Mouse (Mus musculus): ENCODE results near the gene Stk4.

The Stk4 gene

DNA sequence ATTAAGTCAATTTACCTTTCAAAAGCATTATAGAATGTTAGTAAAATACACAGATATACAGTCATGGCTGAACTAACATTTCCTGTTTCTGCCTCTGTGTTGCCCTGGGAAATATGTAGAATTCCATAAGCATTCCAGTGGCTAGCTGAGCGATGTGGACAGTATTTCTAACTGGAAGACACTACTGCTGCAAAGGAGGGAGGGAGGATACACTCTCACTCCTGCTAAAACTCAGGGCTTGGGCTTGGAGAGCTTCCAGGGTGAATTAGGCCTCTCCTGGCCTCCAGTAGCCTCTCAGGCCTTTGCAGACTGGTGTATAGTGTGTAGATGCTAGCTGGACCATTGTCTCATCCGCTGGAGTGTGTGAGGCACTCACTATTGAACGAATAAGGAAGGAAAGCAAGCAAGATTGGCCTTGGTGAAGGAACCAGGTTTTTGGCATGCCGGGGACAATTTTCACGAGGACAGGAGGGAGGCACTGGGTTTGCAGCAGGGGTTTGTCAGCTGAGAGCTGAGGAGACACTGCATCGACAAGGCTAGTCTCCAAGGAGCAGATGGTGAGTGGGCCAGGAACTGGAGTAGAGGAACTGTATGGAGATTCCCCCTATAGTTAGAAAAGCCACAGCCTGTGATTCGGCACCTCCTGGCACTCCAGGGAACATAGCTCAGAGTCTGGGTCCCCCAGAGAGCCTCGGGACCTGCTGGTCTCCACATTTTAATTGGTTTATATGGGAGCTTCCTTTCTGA lies 104.7 kb downstream of the Stk4 start:
- no peak for DNase-seq (ENCODE audit: low spot score)

DNA sequence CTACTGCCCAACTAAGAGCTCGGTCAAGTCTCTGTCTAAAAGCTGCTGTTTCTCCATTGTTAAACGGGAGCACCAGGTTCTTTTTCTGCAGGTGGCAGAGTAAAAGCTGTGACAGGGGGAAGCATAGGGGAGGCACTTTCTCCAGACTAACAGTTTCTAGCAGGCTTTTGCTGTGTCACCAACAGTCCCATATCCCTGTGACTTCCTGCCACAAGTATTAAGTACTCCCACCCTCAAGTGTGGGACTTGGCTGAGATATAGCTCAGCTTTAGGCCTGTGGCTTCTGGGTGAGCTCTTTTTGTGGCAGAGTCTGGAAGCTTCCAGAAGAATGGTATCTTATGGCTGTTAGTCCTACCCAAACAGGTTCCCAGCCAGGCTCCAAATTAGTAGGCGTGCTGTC lies 105.7 kb downstream of the Stk4 start:
- DNase-seq (ENCODE audit: low spot score), result no peak

DNA sequence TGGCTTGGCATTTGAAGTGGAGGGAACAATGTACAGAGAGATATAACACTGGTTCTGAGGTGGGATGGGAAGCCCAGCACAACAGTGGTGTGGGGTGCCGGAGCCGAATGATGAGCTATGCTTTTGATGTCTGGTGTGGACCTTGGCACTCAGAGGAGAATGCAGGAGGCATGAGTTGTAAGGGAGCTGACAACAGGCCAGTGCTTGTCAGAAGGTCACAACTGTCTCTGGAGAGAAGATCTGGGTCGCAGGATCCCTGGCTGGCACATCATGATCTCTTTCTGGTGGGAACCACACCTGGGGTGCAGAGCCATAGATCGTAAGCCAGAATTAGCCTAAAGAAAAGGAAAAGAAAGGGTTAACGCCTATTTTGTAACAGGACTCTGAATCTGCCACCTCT lies 107.7 kb downstream of the Stk4 start:
- no peak for DNase-seq (ENCODE audit: low spot score)

DNA sequence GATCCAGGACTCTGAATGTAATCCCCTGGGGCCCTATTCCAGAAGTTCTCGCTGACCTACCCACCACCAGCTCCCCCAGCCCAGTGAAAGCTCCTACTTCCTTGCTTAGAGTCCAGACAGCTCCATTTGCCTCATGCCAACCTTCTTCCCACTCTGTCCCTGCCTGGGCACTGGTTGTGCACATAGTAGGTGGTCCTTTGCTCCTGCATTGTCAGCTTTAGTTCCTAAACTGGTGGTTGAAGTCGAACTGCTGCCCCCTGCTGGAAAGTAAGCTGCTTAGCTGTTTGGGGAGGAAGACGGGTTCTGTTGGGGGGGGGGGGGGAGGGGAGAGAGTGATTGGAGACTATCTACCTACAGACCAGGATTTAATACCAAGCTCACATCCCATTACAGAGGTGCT lies 110.0 kb downstream of the Stk4 start:
- DNase-seq (ENCODE audit: low spot score), result no peak

DNA sequence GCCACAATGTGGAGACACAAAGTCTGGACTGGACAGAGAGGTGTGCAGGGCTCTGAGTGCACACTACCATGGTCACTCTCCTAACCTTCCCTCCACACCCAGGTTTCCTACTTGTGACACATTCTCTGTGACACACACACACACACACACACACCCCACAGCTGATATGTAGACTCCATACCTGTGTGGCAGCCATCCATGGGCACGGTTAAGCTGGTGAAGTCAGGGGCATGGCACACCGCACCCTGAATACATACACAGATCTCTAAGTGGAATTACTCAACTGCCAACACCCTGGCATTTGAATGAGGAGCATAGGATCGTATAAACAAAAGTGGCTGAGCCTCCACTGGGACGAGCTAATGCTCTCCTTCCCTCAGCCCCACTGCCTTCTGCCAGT lies 110.6 kb downstream of the Stk4 start:
- no peak for DNase-seq (ENCODE audit: low spot score)

DNA sequence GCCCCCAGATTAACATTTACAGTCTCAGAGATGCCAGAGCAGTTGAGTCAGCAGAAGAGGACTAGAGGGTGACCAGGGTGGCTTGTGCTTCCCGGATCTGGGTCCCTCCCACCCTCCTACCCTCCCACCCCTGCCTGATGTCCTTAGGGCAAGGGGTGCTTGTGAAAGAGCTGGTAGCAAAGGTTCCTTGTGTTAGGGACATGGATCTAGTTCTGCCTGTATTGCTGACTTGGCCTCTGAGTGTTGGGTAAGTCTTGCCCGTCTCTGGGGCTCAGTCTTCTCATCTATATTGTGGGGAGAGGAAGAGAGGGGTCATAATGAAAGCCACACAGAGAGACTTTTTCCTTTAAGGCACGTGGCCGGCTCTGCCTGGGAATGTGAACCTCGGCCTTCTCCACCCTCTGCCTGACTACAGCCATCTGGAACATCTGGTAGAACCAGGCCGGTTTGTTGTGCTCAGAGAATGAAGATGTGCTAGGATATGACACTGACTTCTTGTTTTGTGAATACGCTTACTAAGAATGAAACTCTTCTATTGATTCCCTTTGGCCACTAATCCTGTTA lies 112.7 kb downstream of the Stk4 start, which contains the start of gene Wfdc5:
TSS of gene Wfdc5 (minus strand) at position 51 of the 564 bp plus-strand sequence.
- DNase-seq (ENCODE audit: low spot score), result no peak

DNA sequence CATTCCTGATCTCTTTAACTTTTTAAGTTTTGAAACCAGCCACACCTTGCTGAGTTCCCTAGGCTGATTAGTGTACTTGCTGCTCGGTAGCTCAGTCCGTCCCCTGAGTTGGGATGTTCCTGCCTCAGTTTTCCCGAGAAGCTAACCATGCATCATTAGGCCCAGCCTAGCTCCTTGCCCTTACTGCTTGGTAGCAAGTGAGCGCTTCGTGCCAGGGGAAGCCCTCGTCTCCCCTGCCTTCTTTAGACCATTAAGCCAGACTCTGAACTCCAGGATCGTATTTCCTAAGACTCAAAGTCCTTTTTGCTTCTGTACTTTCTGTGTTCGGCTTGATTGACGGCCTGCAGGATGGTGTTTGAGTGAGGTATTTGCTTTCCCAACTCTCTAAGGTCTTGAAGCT lies 113.2 kb downstream of the Stk4 start:
- no peak for DNase-seq (ENCODE audit: low spot score)

DNA sequence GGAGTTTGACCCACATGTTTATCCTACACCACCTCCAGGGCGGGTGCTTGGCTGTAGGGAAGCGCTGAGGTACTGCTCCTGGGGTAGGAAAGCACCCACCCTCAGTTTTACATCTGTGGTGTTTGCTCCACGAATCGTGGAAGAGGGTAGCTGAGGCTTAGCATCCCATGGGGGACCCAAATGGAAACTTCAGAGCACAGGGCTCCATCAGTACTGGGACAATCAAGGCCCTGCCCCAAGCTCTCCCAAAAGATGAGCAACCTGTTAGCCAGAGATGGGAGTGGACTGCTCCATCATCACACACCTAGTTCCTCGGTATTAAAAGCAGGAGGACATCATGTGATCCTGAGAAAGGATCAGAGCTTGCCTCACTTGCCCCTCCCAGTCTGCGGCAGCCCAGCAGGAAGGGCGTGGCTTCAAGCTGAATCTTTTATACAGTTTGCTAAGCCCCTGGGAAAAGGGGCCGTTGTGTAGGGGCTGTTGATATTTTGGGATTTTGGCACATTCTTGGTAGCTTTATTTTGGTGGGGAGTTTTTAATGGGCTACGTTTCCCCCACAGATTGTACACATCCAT lies 114.1 kb downstream of the Stk4 start:
- DNase-seq (ENCODE audit: low spot score), result no peak

DNA sequence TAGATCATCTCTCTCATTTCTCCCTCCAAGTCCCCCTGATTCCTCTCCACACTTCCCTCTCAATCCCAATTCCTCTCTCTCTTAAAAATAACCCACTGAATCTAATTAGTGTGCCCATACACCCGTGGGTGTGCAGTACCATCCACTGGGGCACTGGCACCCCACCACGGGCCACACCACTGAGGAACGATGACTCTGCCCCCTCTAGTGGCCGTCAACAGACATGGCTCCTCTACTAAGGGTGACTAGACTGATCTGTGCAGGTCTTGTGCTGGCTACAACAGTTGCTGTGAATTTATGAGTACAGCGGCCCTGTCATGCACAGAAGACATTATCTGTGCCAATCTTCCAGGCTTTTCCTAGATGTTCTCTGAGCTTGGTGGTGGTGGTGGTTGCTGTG lies 118.6 kb downstream of the Stk4 start:
- DNase-seq (ENCODE audit: low spot score), result no peak

DNA sequence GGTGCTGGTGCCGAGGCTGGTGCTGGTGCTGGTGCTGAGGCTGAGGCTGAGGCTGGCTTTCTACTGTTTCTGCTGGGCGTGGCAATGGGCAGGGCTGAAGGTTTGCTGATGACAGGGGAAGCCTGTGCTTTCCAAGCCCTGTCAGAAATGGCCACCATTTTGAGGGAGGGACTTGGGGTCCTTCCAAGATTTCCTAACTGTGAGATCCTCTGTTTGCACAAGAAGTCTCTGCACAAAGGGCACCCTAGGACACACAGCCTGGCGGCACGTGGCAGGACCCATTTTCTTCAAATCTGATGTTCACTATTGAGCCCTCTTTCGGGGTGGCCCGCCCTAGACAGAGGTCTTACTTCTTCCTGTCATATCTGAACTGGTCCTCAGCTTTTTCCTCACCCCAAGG lies 120.5 kb downstream of the Stk4 start, which contains the start of gene Wfdc12:
TSS of gene Wfdc12 (minus strand) at position 33 of the 400 bp plus-strand sequence.
- no peak for DNase-seq (ENCODE audit: low spot score)

DNA sequence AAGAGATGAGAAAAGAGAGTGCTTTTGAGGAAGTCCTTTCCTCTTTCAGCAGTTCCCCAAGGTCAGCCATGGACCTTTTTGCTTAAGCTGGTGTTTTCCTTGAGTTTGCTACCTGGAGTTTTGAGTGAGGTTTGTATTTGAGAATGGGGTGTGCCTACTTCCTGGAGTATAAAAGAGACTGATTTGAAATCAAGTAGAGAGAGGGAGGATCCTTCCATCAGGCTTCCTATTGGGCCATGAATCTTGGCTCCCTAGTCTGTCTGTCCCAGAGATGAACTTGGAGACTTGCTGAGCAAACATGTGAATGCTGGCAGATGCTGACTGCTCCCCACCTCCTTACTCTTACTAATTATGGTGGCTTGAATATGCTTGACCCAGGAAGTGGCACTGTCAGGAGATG lies 122.2 kb downstream of the Stk4 start:
- no peak for DNase-seq (ENCODE audit: low spot score)

DNA sequence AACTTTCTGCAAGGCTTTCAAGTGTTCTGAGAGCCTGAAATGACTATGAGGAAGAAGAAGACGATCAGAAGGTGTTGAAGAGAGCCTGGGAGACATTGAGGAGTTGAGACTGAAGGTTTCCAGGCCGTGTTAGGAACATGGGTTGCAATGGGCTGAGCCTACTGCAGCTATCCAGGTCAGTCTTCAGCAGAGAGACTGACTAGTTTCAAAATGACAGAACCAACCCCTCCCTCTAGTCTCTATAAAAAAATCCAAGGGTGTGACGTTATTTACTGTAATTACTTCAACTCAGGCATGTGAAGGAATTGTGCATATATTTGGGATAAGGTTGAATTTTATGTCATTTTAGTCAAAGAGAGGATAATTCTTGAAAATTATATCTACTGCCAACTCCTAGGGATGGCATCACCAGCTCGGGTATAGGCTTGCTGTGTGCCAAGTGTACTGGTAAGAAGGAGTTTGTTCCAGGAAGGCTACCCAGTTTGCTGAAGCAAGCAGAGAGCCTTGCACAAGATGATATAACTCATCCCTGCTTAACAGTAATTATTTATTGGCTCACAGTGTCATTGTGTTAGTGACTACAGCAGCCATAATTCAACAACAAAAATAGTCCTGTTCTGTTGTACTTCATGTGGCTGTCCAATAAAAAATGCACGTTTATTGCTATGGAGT lies 125.0 kb downstream of the Stk4 start:
- no peak for DNase-seq (ENCODE audit: low spot score)

DNA sequence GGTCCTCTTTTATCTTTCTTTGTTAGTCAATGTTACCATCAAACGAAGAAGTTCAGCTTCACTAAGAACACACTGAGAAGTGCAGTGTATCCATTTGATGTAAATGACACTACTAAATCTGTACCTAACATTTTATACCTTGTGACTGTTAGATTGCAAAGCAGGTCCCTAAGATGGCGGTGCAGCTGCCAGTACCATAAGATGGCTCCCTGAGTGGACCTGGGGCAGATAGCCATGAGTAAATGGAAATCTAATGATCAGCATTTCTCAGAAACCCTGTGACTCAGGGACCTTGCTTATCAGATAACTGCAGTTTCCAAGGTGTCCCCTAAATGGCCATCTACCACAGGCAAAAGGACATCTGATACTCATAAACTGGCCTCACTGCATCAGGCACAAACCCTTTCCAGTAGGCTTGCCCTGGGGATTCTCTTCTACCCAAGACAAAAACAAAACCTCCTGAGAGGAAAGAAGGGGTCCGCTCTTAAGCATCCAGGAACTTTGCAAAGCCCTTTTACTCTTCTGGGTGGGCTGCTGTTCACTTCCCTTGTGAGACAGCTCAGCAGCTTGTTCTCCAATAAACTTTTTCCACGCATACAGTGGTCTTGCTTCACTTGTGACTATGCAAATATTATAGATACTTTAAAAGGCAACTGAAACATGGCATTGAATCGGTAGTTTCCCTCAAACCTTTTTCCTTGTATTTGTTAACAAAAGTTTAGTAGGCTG lies 126.0 kb downstream of the Stk4 start:
- no peak for DNase-seq (ENCODE audit: low spot score)

DNA sequence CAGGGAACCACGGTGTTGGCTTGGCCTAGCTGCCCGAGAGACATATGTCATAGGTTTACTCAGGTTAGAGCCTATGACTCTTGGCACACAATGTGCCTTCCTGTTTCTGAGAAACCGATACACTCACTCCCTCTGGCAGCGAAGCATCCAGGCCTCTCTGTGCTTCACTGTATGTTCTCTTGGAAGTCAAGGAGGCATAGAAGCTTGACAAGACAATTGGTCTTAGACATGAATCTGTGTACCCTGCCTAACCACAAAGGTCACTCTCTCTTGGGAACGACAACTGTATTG lies 126.5 kb downstream of the Stk4 start:
- DNase-seq (ENCODE audit: low spot score), result no peak

DNA sequence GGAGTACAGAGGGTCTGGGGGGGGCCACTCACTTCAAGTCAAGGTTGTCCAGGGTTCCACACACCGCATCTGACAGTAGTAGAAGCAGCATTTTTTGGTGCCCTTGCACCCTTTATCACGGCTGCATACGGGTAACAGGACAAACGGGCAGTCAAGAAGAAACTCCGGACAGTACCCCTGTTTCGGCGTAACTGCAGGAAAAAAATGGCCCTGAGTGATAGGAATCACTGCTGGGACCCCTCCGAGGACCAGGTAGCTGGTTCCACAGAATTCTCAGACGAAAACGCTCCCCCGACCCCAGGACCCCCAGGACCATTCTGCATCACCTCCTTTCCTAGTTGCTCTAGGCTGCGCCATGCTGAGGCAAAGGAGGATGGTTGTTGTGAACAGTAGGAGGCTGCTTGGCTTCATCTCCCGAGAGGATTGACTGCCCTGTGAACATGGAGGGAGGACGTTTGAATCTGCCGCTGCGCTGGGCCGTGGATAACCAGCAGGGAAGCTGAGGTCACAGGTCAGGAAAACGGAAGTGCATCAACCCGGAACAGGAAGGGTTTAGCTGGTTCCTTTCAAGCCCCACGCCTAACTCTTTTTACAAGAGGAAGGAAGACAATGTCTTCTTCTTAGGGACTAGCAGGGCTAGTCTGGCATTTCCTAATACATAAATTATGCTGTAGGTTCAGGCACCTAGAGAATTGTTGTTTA lies 129.7 kb downstream of the Stk4 start, which contains the start of gene Wfdc15a:
TSS of gene Wfdc15a (minus strand) at position 505 of the 702 bp plus-strand sequence.
- no peak for DNase-seq (ENCODE audit: low spot score)

Measured in retina, embryonic 14.5 days (tissue).